Mouse (Mus musculus): ENCODE measurements around the gene Grik2.
"Not testable (repeated sequence)": the region's sequence is repeated elsewhere in the genome, so short reads cannot be mapped to it uniquely, and the experiment has no call there.

DNA sequence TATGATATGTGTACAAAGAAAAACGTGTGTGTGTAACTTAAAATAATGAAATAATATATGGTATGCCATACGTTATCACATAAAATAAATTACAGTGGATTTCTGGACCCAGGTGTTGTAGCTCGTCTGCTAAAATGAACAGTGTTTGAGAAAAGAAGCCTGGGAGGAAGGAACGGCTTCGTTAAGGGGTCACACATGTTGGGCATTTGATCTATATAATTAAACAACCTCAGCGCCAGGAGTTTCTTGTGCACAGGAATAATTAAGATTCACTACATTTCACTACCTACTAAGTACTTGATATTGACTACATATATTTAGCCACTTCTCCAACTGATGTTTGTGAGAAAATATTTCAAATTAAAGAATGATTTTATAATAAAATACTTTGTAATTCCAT, 551.2 kb downstream of the Grik2 start:
- TF ChIP-seq POLR2A (IDR thresholded peaks at IDR 0.05; ENCODE audit: borderline replicate concordance, low read depth, low read length); CTCF (IDR thresholded peaks at IDR 0.05; ENCODE audit: low read depth, low read length): not testable (repeated sequence)

Measured in bone marrow macrophage, adult 2 months (primary cell).